Mouse (Mus musculus) G1E (cell line): ENCODE data around the gene Serpinb6a. TPM values are rescaled to one million over a fixed set of nuclear protein-coding genes. Genes with fewer than 3 reads are reported as not detected.
A peak's percentile ranks its signal among the peaks of the same experiment; 100 is the strongest.

ENCODE experiments used
- ATAC-seq: 2 replicates; pipeline ENCODE4 v1.8.0; 2016; ENCODE audit warnings: mild to moderate bottlenecking; ENCODE audit not compliant: insufficient number of reproducible peaks, poor library complexity, low FRiP score, severe bottlenecking; ENCODE audit errors: extremely low read depth
- DNase-seq: peaks from one replicate; pipeline ENCODE4 v3.0.0; 2012; ENCODE audit warnings: low spot score
- H3K27me3 ChIP-seq: 2 replicates; pipeline ENCODE4 v1.6.1; 2012; ENCODE audit warnings: mild to moderate bottlenecking, low read length, inconsistent platforms; ENCODE audit not compliant: insufficient read depth
- H3K36me3 ChIP-seq: replicated peaks from 2 replicates; pipeline ENCODE3; 2012; ENCODE audit warnings: mild to moderate bottlenecking, inconsistent platforms
- H3K4me1 ChIP-seq: 2 replicates; pipeline ENCODE4 v1.6.1; 2012; ENCODE audit warnings: low read depth, low read length, inconsistent platforms, mixed read lengths; ENCODE audit not compliant: insufficient read depth
- H3K4me3 ChIP-seq: 2 replicates; pipeline ENCODE4 v1.5.1; 2012; ENCODE audit warnings: low read depth, mild to moderate bottlenecking, inconsistent platforms, low read length, moderate library complexity, mixed read lengths
- H3K9me3 ChIP-seq: replicated peaks from 2 replicates; pipeline ENCODE4 v1.6.1; 2012; ENCODE audit warnings: inconsistent platforms
- CTCF ChIP-seq: IDR thresholded peaks from 2 replicates; pipeline ENCODE4 v1.5.1; 2012; ENCODE audit warnings: low read depth, low read length, inconsistent platforms, mixed read lengths
- GATA1 ChIP-seq: IDR thresholded peaks from 2 replicates; pipeline ENCODE4 v1.6.1; 2012; ENCODE audit warnings: borderline replicate concordance, low read length, inconsistent platforms, mixed read lengths
- GATA2 ChIP-seq: IDR thresholded peaks from 2 replicates; pipeline ENCODE4 v1.6.1; 2012; ENCODE audit warnings: low read depth, low read length, inconsistent platforms, borderline replicate concordance
- POLR2AphosphoS5 ChIP-seq: IDR thresholded peaks from 2 replicates; pipeline ENCODE4 v1.6.1; 2012; ENCODE audit warnings: low read depth, low read length, inconsistent platforms; ENCODE audit not compliant: insufficient replicate concordance
- TAL1 ChIP-seq: conservative IDR thresholded peaks from 2 replicates; pipeline ENCODE4 v1.6.1; 2012; ENCODE audit warnings: low read depth, low read length, inconsistent platforms, mixed read lengths
- polyA plus RNA-seq: library from polyadenylated mRNA; stranded (reverse); fragments of >175 nt; gene quantifications from 2 replicates; pipeline ENCODE4 v1.2.3, GENCODE M21; 2012
- total RNA-seq, 2 experiments: library from RNA; stranded (forward) in 1 of 2; stranded (reverse) in 1 of 2; fragments of 200-1000 nt in 1 of 2; fragments of >200 nt in 1 of 2; fragmentation: Nextera tagmentation in 1 of 2; gene quantifications; 2 replicates each; pipeline ENCODE4 v1.2.3; 2014 to 2017

The Serpinb6a gene
- total and polyA plus RNA-seq, 3 experiments: 2.1 to 12.1 (median 10.9) TPM

DNA sequence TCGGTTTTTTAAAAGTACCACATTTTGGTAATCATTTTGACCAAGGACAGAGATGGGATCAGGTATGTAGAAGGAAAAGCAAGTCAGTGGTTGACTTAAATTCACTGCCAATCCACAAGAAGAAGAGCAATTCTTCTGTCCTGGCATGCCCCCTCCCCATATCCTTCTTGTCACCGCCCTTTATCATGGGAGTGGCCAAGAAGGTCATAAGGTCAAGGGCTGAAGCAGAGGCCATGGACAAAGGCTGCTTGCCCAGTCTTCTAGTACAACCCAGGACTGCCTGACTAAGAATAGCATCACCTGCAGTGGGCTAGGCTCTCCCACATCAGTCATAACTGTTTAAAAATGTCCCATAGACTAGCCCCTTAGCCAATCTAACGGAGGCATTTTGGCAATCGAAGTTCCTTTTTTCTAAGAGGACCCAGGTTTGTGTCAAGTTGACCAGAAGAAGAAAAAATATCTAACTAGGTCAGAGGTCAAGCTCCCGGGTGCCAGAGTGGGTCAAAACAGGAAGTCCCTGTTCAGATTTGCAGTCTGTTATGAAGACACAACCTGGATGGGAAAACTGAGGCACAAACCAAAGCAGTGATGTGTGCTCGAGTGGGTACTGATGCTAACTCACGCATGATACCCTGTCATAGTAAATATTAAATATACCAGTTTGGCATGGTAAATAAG, 41.3 kb upstream of the Serpinb6a start:
- Histone ChIP-seq H3K4me3 (no peak overlapping the region), H3K36me3 (peaks cover 27% of the 10 kb centered on the region), H3K4me1 (0 out of 2 replicates have a peak, but pooled peaks cover under 1% of the 10 kb centered on the region), H3K27me3 (no peaks in the 10 kb centered on the region), H3K9me3 (peaks cover 2% of the 10 kb centered on the region)
- ATAC-seq: no peak
- no peak for TF ChIP-seq POLR2AphosphoS5
- no peak for TF ChIP-seq CTCF
- TF ChIP-seq GATA2: no peak
- no peak for TF ChIP-seq TAL1
- TF ChIP-seq GATA1: no peak
- DNase-seq: no peak

DNA sequence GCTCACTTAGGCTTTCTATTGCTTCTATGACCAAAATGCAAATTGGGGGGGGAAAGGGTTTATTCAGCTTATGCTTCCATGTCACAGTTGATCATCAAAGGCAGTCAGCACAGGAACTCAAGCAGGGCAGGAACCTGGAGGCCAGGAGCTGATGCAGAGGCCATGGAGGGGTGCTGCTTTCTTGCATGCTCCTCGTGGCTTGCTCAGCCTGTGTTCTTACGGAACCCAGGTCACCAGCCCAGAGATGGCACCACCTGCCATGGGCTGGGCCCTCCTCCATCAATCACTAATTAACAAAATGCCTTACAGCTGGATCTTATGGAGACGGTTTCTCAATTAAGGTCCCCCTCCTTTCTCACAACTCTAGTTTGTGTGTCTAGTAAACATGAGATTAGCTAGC, 37.5 kb upstream of the Serpinb6a start:
- peaks cover 20% of the 10 kb centered on the region for H3K4me1 ChIP-seq
- TF ChIP-seq TAL1: no peak
- peaks cover 14% of the 10 kb centered on the region for H3K36me3 ChIP-seq
- H3K4me3 ChIP-seq: no peak overlapping the region
- no peak for DNase-seq
- peaks cover 2% of the 10 kb centered on the region for H3K9me3 ChIP-seq
- ATAC-seq: no peak
- no peaks in the 10 kb centered on the region for H3K27me3 ChIP-seq

DNA sequence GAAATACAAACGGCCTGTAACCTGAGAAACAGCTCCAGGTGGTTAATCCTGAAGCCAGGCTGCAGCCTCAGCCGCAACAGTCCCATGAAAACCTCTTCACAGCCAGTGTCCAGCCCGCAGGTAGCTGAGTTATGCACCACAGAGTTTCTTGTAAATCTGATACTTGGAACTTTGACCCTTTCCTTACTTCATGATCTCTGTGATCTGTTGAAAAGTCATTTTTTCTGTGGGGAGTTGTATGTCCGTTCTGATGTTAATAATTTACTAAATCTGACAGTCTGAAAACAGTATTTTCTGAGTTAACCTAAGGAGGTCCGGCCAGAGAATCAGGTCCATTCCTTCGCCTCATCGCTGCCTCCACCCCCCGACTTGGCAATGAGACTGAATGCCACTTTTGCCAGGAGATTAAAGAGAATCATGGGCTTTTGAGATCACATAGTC, 36.3 kb upstream of the Serpinb6a start:
- no peaks in the 10 kb centered on the region for H3K27me3 ChIP-seq
- TF ChIP-seq POLR2AphosphoS5 (no peak), TAL1 (no peak), GATA2 (no peak), CTCF (no peak), GATA1 (no peak)
- H3K4me1 ChIP-seq: peaks cover 20% of the 10 kb centered on the region
- no peak for ATAC-seq
- peaks cover 21% of the 10 kb centered on the region for H3K36me3 ChIP-seq
- no peak overlapping the region for H3K4me3 ChIP-seq
- H3K9me3 ChIP-seq: peaks cover 2% of the 10 kb centered on the region
- no peak for DNase-seq

DNA sequence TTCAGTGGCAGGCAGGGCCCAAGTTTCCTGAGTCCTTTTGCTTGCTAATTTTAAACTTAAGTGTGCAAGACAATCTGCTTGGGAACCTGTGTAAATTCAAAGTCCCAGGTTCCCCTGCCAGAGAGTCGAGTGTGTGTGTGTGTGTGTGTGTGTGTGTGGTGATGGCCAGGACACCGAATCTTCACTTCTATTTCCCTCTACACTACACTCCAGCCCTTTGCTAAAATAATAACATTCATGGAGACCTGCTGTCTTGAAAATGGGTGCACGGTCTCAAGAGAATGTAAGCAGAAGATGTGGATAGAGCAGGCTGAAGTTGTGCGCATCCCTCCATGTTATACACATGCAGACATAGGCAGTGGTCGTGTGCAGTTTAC, 35.5 kb upstream of the Serpinb6a start:
- Histone ChIP-seq H3K36me3 (peaks cover 30% of the 10 kb centered on the region), H3K9me3 (peaks cover 2% of the 10 kb centered on the region), H3K4me1 (peaks cover 20% of the 10 kb centered on the region), H3K27me3 (no peaks in the 10 kb centered on the region), H3K4me3 (peak overlapping the region; percentile 85)
- TF ChIP-seq POLR2AphosphoS5: no peak
- TF ChIP-seq GATA1: no peak
- no peak for TF ChIP-seq TAL1
- TF ChIP-seq CTCF: no peak
- TF ChIP-seq GATA2: no peak
- ATAC-seq (no peak), DNase-seq (no peak)

DNA sequence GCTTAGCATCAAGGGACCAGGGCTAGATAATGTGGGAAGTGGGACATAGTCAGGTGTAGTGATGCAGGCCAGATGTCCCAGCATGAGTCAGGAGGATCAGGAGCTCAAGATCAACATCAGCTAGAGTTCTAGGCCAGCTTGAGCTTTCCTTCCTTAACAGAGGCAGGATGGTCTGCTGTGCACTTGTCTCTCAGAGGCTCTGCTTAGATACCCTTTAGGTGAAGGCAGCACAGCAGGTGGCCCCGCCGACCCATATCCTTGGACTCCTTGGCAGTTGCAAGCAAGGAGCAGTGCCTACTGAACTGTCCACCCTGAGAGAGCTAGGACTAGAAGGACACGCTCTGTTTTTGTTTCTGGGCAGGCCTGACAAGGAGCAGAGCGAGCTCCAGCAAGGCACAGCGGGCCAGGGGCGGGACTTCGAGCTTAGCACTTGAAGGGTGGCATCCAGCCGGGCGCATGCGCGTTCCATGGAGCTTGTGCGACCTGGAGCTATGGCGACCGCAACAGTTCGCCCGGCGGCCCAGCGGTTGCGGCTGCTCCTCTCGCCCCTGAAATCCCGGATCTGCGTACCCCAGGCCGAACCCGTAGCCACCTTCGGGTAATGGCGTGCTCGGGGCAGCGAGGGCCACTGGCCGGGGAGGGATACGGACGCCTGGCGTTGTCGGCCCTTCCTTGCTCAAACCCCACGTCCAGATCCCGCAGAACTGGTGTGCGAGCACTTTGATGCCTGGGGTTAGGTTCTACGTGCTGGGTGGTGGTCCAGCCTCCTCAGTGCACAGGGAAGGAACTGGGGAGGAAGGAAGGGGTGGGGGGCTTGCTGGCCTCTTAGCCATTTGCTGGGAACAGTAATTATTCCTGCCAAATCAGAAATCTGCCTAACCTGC, 34.8 kb upstream of the Serpinb6a start, which contains the start of gene Bphl:
Bphl (plus strand) TSS at position 426 of the 884 bp plus-strand sequence.
- ATAC-seq: peak; percentile 85
- TF ChIP-seq GATA1 (no peak), GATA2 (no peak), CTCF (no peak)

DNA sequence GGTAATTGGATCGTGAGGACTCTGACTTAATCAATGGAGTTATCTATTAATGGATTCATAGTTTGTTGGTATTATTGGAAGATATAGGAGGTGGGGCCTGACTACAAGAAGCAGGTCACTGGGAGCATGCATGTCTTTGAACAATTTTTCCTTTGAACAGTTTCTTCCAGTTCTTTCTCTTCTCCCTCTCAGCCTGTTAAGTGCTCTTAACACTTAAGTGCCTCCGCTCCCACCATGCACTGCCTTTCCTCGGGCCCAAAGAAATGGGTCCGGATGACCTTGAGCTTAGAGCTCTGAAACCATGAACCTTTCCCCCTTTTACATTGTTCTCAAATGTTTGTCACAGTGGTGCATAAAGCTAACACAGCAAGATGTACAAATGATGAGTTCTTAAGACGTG, 34.1 kb upstream of the Serpinb6a start:
- Histone ChIP-seq H3K36me3 (peaks cover 40% of the 10 kb centered on the region), H3K27me3 (no peaks in the 10 kb centered on the region), H3K9me3 (peaks cover 2% of the 10 kb centered on the region), H3K4me1 (peaks cover 20% of the 10 kb centered on the region), H3K4me3 (no peak overlapping the region)
- DNase-seq (no peak), ATAC-seq (no peak)
- no peak for TF ChIP-seq GATA1
- no peak for TF ChIP-seq POLR2AphosphoS5
- no peak for TF ChIP-seq GATA2
- no peak for TF ChIP-seq TAL1
- TF ChIP-seq CTCF: no peak

More for the DNA sequence above, 34.8 kb upstream of the Serpinb6a start, which contains the start of gene Bphl:
- Histone ChIP-seq H3K4me3 (peak within 1 kb of the TSS; percentile 85), H3K9me3 (peaks cover 2% of the 10 kb centered on the region), H3K36me3 (peaks cover 36% of the 10 kb centered on the region), H3K27me3 (no peaks in the 10 kb centered on the region), H3K4me1 (peaks cover 20% of the 10 kb centered on the region)
- DNase-seq: peak; percentile 85
